Mouse (Mus musculus): ENCODE results near the gene Car15. TPM values are rescaled to one million over a fixed set of nuclear protein-coding genes. Genes with fewer than 3 reads are reported as not detected.

Gene Car15
- polyA plus RNA-seq, 1 experiment from 2014 or later = 4.5 TPM

GRCm38 (mm10) chr16:17797812-17798311 is 40.3 kb downstream of the Car15 start:
- no peaks in the 10 kb centered on the region for H3K9me3 ChIP-seq
- H3K27ac ChIP-seq = 0 out of 2 replicates have a peak overlapping the region, but pooled peaks have one; percentile 48
- H3K4me1 ChIP-seq (replicated peaks) = peaks cover 36% of the 10 kb centered on the region
- H3K4me2 ChIP-seq = peak overlapping the region; percentile 77
- H3K4me3 ChIP-seq = peak overlapping the region; percentile 50
- H3K9ac ChIP-seq = peak overlapping the region; percentile 72
- peaks cover 14% of the 10 kb centered on the region for H3K36me3 ChIP-seq
- WGBS = 3% methylated on average over 29 of the region's 29 CpGs
- peaks cover 94% of the 10 kb centered on the region for H3K27me3 ChIP-seq
- peak; percentile 15; the same call in 1 of the 2 replicates for ATAC-seq (ENCODE audit: low FRiP score)

GRCm38 (mm10) chr16:17796971-17797811 is 41.0 kb downstream of the Car15 start, which contains the start of gene Scarf2:
Scarf2 (plus strand) TSS chr16:17797282.
- H3K4me3 ChIP-seq = peak within 1 kb of the TSS; percentile 50
- peaks cover 21% of the 10 kb centered on the region for H3K36me3 ChIP-seq
- H3K4me1 ChIP-seq (replicated peaks) = peaks cover 29% of the 10 kb centered on the region
- H3K27me3 ChIP-seq = peaks cover 87% of the 10 kb centered on the region
- no peaks in the 10 kb centered on the region for H3K9me3 ChIP-seq
- peak within 1 kb of the TSS; percentile 77 for H3K4me2 ChIP-seq
- 2% methylated on average over 61 of the region's 81 CpGs for WGBS
- 0 out of 2 replicates have a peak within 1 kb of the TSS, but pooled peaks have one; percentile 48 for H3K27ac ChIP-seq
- H3K9ac ChIP-seq = peak within 1 kb of the TSS; percentile 72
- peak; percentile 38; the same call in 1 of the 2 replicates for ATAC-seq (ENCODE audit: low FRiP score)

- H3K4me3 ChIP-seq = peak overlapping the region; percentile 50
- H3K4me1 ChIP-seq (replicated peaks) = peaks cover 25% of the 10 kb centered on the region
- peaks cover 28% of the 10 kb centered on the region for H3K36me3 ChIP-seq
- H3K27ac ChIP-seq = no peak overlapping the region
- H3K9me3 ChIP-seq = no peaks in the 10 kb centered on the region
- H3K4me2 ChIP-seq = peak overlapping the region; percentile 77
- peak overlapping the region; percentile 72; the same call in 1 of the 2 replicates for H3K9ac ChIP-seq
- peaks cover 80% of the 10 kb centered on the region for H3K27me3 ChIP-seq
- ATAC-seq (ENCODE audit: low FRiP score) = no peak
Measured at GRCm38 (mm10) chr16:17796519-17796918, 41.6 kb downstream of the Car15 start.

- no peak for ATAC-seq (ENCODE audit: low FRiP score)
- peaks cover 36% of the 10 kb centered on the region for H3K36me3 ChIP-seq
- no peak overlapping the region for H3K4me3 ChIP-seq
- 61% methylated on average over 5 of the region's 5 CpGs for WGBS
- H3K4me1 ChIP-seq (replicated peaks) = peaks cover 25% of the 10 kb centered on the region
- H3K9ac ChIP-seq = no peak overlapping the region
- H3K9me3 ChIP-seq = no peaks in the 10 kb centered on the region
- H3K4me2 ChIP-seq = no peak overlapping the region
- no peak overlapping the region for H3K27ac ChIP-seq
- peaks cover 72% of the 10 kb centered on the region for H3K27me3 ChIP-seq
Measured at GRCm38 (mm10) chr16:17795643-17796042, 42.5 kb downstream of the Car15 start.

- ATAC-seq (ENCODE audit: low FRiP score) = no peak
- no peaks in the 10 kb centered on the region for H3K9me3 ChIP-seq
- 91% methylated on average over 4 of the region's 4 CpGs for WGBS
- H3K27me3 ChIP-seq = peaks cover 57% of the 10 kb centered on the region
- H3K4me2 ChIP-seq = no peak overlapping the region
- H3K36me3 ChIP-seq = peaks cover 51% of the 10 kb centered on the region
- H3K4me3 ChIP-seq = no peak overlapping the region
- H3K27ac ChIP-seq = no peak overlapping the region
- H3K9ac ChIP-seq = no peak overlapping the region
- H3K4me1 ChIP-seq (replicated peaks) = peaks cover 25% of the 10 kb centered on the region
Measured at GRCm38 (mm10) chr16:17794047-17794446, 44.1 kb downstream of the Car15 start.

- Histone ChIP-seq H3K36me3 (peaks cover 63% of the 10 kb centered on the region), H3K4me2 (no peak overlapping the region), H3K27me3 (peaks cover 44% of the 10 kb centered on the region), H3K9me3 (no peaks in the 10 kb centered on the region), H3K4me3 (no peak overlapping the region), H3K27ac (no peak overlapping the region), H3K9ac (no peak overlapping the region), H3K4me1 (replicated peaks) (peaks cover 13% of the 10 kb centered on the region)
- ATAC-seq (ENCODE audit: low FRiP score) = no peak
- WGBS = 71% methylated on average over 3 of the region's 3 CpGs
Measured at GRCm38 (mm10) chr16:17792728-17793127, 45.4 kb downstream of the Car15 start.

GRCm38 (mm10) chr16:17785337-17785736 is 52.8 kb downstream of the Car15 start:
- no peak for ATAC-seq (ENCODE audit: low FRiP score)
- Histone ChIP-seq H3K4me3 (no peak overlapping the region), H3K9ac (no peak overlapping the region), H3K4me2 (no peak overlapping the region), H3K27me3 (no peaks in the 10 kb centered on the region), H3K9me3 (no peaks in the 10 kb centered on the region), H3K27ac (no peak overlapping the region), H3K4me1 (replicated peaks) (no peaks in the 10 kb centered on the region), H3K36me3 (peaks cover 91% of the 10 kb centered on the region)
- 65% methylated on average over 3 of the region's 3 CpGs for WGBS

Other genes with a start within 250 kb of the Car15 start
- gene Smpd4, start 219.0 kb downstream of the Car15 start, polyA plus RNA-seq (2015; fragmentation: Nextera tagmentation; extraction: Ambion mirVana) = 23.8 and 27.2 TPM in 2 replicates
- 7.0 and 7.8 TPM in 2 replicates for gene Ccdc74a, start 191.9 kb downstream of the Car15 start, polyA plus RNA-seq (2015; fragmentation: Nextera tagmentation; extraction: Ambion mirVana)
- 44.3 and 48.7 TPM in 2 replicates for gene Med15, start 105.5 kb downstream of the Car15 start, polyA plus RNA-seq (2015; fragmentation: Nextera tagmentation; extraction: Ambion mirVana)
- 70.9 and 77.6 TPM in 2 replicates for gene Klhl22, start 78.7 kb downstream of the Car15 start, polyA plus RNA-seq (2015; fragmentation: Nextera tagmentation; extraction: Ambion mirVana)
- gene Scarf2, start 41.1 kb downstream of the Car15 start, polyA plus RNA-seq (2015; fragmentation: Nextera tagmentation; extraction: Ambion mirVana) = 1.6 and 2.0 TPM in 2 replicates
- 2.1 and 2.2 TPM in 2 replicates for gene B830017H08Rik, start 5.2 kb downstream of the Car15 start, polyA plus RNA-seq (2015; fragmentation: Nextera tagmentation; extraction: Ambion mirVana)
- gene Gm20518, start 53.3 kb upstream of the Car15 start, polyA plus RNA-seq (2015; fragmentation: Nextera tagmentation; extraction: Ambion mirVana) = 0.63 and 0.65 TPM in 2 replicates
- gene Tssk1, start 55.9 kb upstream of the Car15 start, polyA plus RNA-seq (2015; fragmentation: Nextera tagmentation; extraction: Ambion mirVana) = 0.05 and 0.10 TPM in 2 replicates
- gene Dgcr2, start 60.2 kb upstream of the Car15 start, polyA plus RNA-seq (2015; fragmentation: Nextera tagmentation; extraction: Ambion mirVana) = 94.0 and 101 TPM in 2 replicates
- gene Tssk2, start 60.3 kb upstream of the Car15 start, polyA plus RNA-seq (2015; fragmentation: Nextera tagmentation; extraction: Ambion mirVana) = not detected in 2 replicates
- gene Ess2, start 73.0 kb upstream of the Car15 start, polyA plus RNA-seq (2015; fragmentation: Nextera tagmentation; extraction: Ambion mirVana) = 47.8 and 53.9 TPM in 2 replicates
- 0.94 and 1.1 TPM in 2 replicates for gene Gsc2, start 76.7 kb upstream of the Car15 start, polyA plus RNA-seq (2015; fragmentation: Nextera tagmentation; extraction: Ambion mirVana)
- 172 and 173 TPM in 2 replicates for gene Slc25a1, start 89.9 kb upstream of the Car15 start, polyA plus RNA-seq (2015; fragmentation: Nextera tagmentation; extraction: Ambion mirVana)
- gene Vpreb2, start 142.1 kb upstream of the Car15 start, polyA plus RNA-seq (2015; fragmentation: Nextera tagmentation; extraction: Ambion mirVana) = not detected in 2 replicates
- 167 and 179 TPM in 2 replicates for gene Dgcr6, start 214.5 kb upstream of the Car15 start, polyA plus RNA-seq (2015; fragmentation: Nextera tagmentation; extraction: Ambion mirVana)

All from hindbrain, embryonic 13.5 days (tissue).